Mouse (Mus musculus) lung, postnatal 0 days (tissue): Measurements from ENCODE around the gene Rps11. TPM values are rescaled to one million over a fixed set of nuclear protein-coding genes. Genes with fewer than 3 reads are reported as not detected.

Source experiments
- ATAC-seq: fragments of 200-750 bp; cut with Nextera tagmentation; 2 replicates; pipeline ENCODE4 v1.8.0; 2017; ENCODE audit warnings: moderate library complexity
- DNase-seq: peaks from one replicate; pipeline ENCODE4 v3.0.0-alpha.2; 2016; ENCODE audit warnings: low spot score
- H3K27ac ChIP-seq: fragments of 300-500 bp; sonication (generic); 2 replicates; pipeline ENCODE4 v1.5.1; 2014; ENCODE audit warnings: antibody characterized with exemption, mild to moderate bottlenecking, low read length, mixed read lengths
- H3K27me3 ChIP-seq: fragments of 300-500 bp; sonication (generic); replicated peaks from 2 replicates; pipeline ENCODE4 v1.6.1; 2014; ENCODE audit warnings: low read length, mixed read lengths; ENCODE audit not compliant: insufficient read depth
- H3K36me3 ChIP-seq: fragments of 300-500 bp; sonication (generic); 2 replicates; pipeline ENCODE4 v1.6.1; 2014; ENCODE audit warnings: low read length, mixed read lengths; ENCODE audit not compliant: insufficient read depth
- H3K4me1 ChIP-seq: fragments of 300-500 bp; sonication (generic); 2 replicates; pipeline ENCODE4 v1.6.1; 2014; ENCODE audit warnings: antibody characterized with exemption, low read depth, low read length, mixed read lengths; ENCODE audit not compliant: insufficient read depth
- H3K4me2 ChIP-seq: fragments of 300-500 bp; sonication (generic); replicated peaks from 2 replicates; pipeline ENCODE4 v1.6.1; 2014; ENCODE audit warnings: low read depth, mild to moderate bottlenecking, low read length, moderate library complexity, mixed read lengths
- H3K4me3 ChIP-seq: fragments of 300-500 bp; sonication (generic); 2 replicates; pipeline ENCODE4 v1.5.1; 2014; ENCODE audit warnings: low read depth, low read length
- H3K9ac ChIP-seq: fragments of 300-500 bp; sonication (generic); replicated peaks from 2 replicates; pipeline ENCODE4 v1.6.1; 2014; ENCODE audit warnings: low read depth, mild to moderate bottlenecking
- H3K9me3 ChIP-seq: fragments of 300-500 bp; sonication (generic); 2 replicates; pipeline ENCODE4 v1.6.1; 2016; ENCODE audit warnings: low read length, mixed read lengths
- CTCF ChIP-seq: IDR thresholded peaks from 2 replicates; pipeline ENCODE4 v1.5.1; 2016; ENCODE audit warnings: antibody characterized with exemption, mild to moderate bottlenecking
- EP300 ChIP-seq: IDR thresholded peaks from 2 replicates; pipeline ENCODE4 v1.6.1; 2016; ENCODE audit warnings: antibody characterized with exemption, mild to moderate bottlenecking, control low read depth
- WGBS: fragments of 180-500 bp; shearing (Covaris S2); extraction: QIAGEN DNeasy Blood & Tissue Kit; methylation state at CpG from one replicate; pipeline ENCODE4 v1.1.7; 2014; 5-methylcytosine and 5-hydroxymethylcytosine counted together
- polyA plus RNA-seq: library from polyadenylated mRNA; unstranded; fragments of >200 nt; fragmentation: Nextera tagmentation; extraction: Ambion mirVana; gene quantifications from 2 replicates; pipeline ENCODE4 v1.2.1, GENCODE M21; 2015

The Rps11 gene
- polyA plus RNA-seq, 1 experiment from 2014 or later: 1,016 TPM

- TF ChIP-seq EP300 (no peak), CTCF (no peak)
- Histone ChIP-seq H3K4me2 (no peak overlapping the region; the same call in 1 of the 2 replicates), H3K4me1 (no peaks in the 10 kb centered on the region), H3K9ac (no peak overlapping the region), H3K36me3 (no peaks in the 10 kb centered on the region), H3K4me3 (no peak overlapping the region), H3K27me3 (no peaks in the 10 kb centered on the region), H3K27ac (peak overlapping the region; percentile 51; the same call in 1 of the 2 replicates), H3K9me3 (no peaks in the 10 kb centered on the region)
- ATAC-seq (no peak), DNase-seq (no peak)
- 74% methylated on average over 13 of the region's 13 CpGs for WGBS
These were observed 33.8 kb downstream of the Rps11 start for GRCm38 (mm10) chr7:45090251-45090977.

DNA sequence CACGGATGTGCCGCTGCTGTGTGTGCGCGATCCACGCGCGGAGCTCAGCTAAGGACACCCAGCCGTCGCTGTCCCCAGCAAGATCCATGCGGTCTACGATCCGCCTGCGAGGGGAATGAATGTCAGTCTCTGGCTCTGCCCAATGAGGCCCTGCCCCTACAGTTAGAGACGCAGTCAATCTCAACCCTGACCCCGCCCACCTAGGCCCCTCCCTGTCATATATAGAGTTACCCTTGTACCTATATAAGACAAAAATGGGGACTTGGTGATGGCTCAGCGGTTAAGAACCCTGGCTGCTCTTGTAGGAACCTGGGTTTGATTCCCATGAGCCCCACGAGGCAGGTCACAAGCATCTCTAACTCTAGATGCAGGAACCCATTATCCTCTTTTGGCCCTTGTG lies 35.6 kb downstream of the Rps11 start:
- Histone ChIP-seq H3K36me3 (no peaks in the 10 kb centered on the region), H3K4me2 (no peak overlapping the region), H3K4me1 (no peaks in the 10 kb centered on the region), H3K4me3 (no peak overlapping the region), H3K9ac (no peak overlapping the region), H3K9me3 (no peaks in the 10 kb centered on the region), H3K27me3 (no peaks in the 10 kb centered on the region), H3K27ac (no peak overlapping the region)
- 94% methylated on average over 17 of the region's 17 CpGs for WGBS
- DNase-seq: no peak
- TF ChIP-seq CTCF: no peak
- no peak for TF ChIP-seq EP300
- no peak for ATAC-seq

DNA sequence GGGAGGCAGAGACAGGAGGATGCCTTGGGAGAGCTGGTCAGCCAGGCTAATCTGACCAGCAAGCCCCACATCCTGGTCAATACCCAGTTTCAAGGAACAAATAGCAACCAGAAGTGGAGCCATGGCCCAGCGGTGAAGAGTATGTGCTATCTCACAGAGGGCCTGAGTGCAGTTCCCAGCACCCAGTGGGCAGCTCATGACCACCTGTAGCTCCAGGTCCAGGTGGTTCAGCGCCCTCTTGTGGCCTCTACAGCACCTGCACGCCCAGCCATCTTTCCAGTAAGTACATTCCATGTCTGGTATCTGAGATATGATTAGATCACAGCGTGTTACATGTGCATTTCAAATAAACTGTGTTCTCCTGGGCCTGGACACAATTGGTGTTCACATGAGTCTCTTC lies 38.2 kb downstream of the Rps11 start:
- Histone ChIP-seq H3K9me3 (no peaks in the 10 kb centered on the region), H3K27me3 (no peaks in the 10 kb centered on the region), H3K27ac (no peak overlapping the region), H3K36me3 (no peaks in the 10 kb centered on the region), H3K4me2 (no peak overlapping the region), H3K9ac (no peak overlapping the region), H3K4me1 (no peaks in the 10 kb centered on the region), H3K4me3 (no peak overlapping the region)
- no peak for ATAC-seq
- TF ChIP-seq CTCF: peak; percentile 45
- TF ChIP-seq EP300: no peak
- no peak for DNase-seq
- 81% methylated on average over 4 of the region's 4 CpGs for WGBS

DNA sequence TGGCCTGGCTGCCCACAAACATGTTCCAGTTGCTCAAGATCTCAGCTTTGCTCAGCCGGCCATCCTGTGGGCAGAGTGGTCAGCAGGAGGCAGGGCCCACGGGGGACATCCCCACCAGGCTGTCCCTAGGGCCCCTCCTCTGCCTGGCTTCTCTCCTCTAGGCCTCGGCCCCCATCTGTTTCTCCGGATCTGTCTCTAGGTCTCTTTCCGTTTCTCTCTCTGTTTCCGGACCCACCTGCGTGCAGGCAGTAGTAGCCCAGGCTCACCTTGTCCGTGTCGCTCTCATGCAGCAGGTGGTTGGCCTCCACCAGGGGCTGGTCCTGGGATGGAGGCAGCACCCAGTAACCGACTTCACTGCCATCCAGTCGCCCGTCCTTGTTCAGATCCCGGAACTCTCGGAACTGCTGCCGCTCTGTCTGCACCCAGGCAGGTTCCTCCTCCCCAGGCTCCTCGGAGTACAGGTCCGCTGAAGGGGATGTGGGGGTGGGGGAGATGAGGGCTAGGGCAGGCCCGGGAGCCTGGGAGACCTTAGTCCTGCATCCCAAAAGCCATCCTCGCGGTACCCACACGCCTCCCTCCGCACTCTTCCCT lies 40.8 kb downstream of the Rps11 start:
- Histone ChIP-seq H3K27ac (peak overlapping the region; percentile 58; the same call in 1 of the 2 replicates), H3K9ac (no peak overlapping the region)
- 79% methylated on average over 22 of the region's 22 CpGs for WGBS

GRCm38 (mm10) chr7:45082401-45083299 lies 41.6 kb downstream of the Rps11 start:
- DNase-seq: peak; percentile 70
- peaks cover 2% of the 10 kb centered on the region; the same call in 1 of the 2 replicates for H3K36me3 ChIP-seq
- 56% methylated on average over 25 of the region's 25 CpGs for WGBS

More for the DNA sequence above, 40.8 kb downstream of the Rps11 start:
- no peak overlapping the region for H3K4me3 ChIP-seq
- no peaks in the 10 kb centered on the region; the same call in 1 of the 2 replicates for H3K36me3 ChIP-seq
- no peak overlapping the region for H3K4me2 ChIP-seq
- H3K4me1 ChIP-seq: no peaks in the 10 kb centered on the region
- DNase-seq (no peak), ATAC-seq (no peak)
- H3K9me3 ChIP-seq: no peaks in the 10 kb centered on the region
- no peaks in the 10 kb centered on the region for H3K27me3 ChIP-seq
- TF ChIP-seq CTCF: no peak
- TF ChIP-seq EP300: no peak

DNA sequence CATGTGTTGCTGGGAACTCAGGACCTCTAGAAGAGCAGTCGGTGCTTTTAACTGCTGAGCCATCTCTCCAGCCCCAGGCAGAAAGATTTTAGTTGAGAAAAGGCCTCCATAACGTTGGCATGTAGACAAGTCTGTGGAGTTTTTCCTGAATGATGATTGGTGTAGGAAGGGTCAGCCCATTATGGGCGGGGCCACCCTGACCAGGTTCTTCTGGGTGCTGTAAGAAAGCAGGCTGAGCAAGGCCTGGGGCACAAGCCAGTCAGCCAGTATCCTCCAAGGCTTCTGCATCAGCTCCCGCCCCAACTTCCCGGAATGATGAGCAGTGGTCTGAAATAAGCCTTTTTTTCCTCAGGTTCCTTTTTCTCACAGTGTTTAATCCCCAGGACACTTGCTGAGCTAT lies 43.2 kb downstream of the Rps11 start:
- ATAC-seq (no peak), DNase-seq (no peak)
- Histone ChIP-seq H3K27ac (no peak overlapping the region), H3K4me3 (no peak overlapping the region), H3K27me3 (no peaks in the 10 kb centered on the region), H3K9ac (no peak overlapping the region), H3K4me2 (no peak overlapping the region), H3K9me3 (no peaks in the 10 kb centered on the region), H3K36me3 (peaks cover 15% of the 10 kb centered on the region), H3K4me1 (no peaks in the 10 kb centered on the region)
- 52% methylated on average over 5 of the region's 5 CpGs for WGBS
- no peak for TF ChIP-seq CTCF
- TF ChIP-seq EP300: no peak

More at GRCm38 (mm10) chr7:45082401-45083299, 41.6 kb downstream of the Rps11 start:
- peak; percentile 56 for ATAC-seq
- H3K4me3 ChIP-seq: no peak overlapping the region
- 0 out of 2 replicates have a peak overlapping the region, but pooled peaks have one; percentile 2 for H3K4me2 ChIP-seq
- no peaks in the 10 kb centered on the region for H3K4me1 ChIP-seq
- no peak overlapping the region for H3K9ac ChIP-seq
- H3K27ac ChIP-seq: peak overlapping the region; percentile 58
- no peaks in the 10 kb centered on the region for H3K9me3 ChIP-seq
- no peaks in the 10 kb centered on the region for H3K27me3 ChIP-seq
- peak; percentile 45; the same call in 1 of the 2 replicates for TF ChIP-seq EP300
- TF ChIP-seq CTCF: peak; percentile 41
